Mouse (Mus musculus): ENCODE data around the gene Birc6.

Gene Birc6

GRCm38 (mm10) chr17:74527729-74528607 lies at the start of gene Birc6:
Gene Birc6, plus strand, starts transcription at chr17:74528295.
- DNase-seq, result peak; percentile 100

- DNase-seq, result no peak
These were observed 47.6 kb upstream of the Birc6 start for GRCm38 (mm10) chr17:74480361-74481069.

- peak; percentile 95 for DNase-seq
These were observed 38.8 kb upstream of the Birc6 start, which contains the start of gene Yipf4 for GRCm38 (mm10) chr17:74489024-74489900. Gene Yipf4, plus strand, starts transcription at chr17:74489493.

- DNase-seq, result no peak
These were observed 38.2 kb upstream of the Birc6 start for GRCm38 (mm10) chr17:74489901-74490220.

DNA sequence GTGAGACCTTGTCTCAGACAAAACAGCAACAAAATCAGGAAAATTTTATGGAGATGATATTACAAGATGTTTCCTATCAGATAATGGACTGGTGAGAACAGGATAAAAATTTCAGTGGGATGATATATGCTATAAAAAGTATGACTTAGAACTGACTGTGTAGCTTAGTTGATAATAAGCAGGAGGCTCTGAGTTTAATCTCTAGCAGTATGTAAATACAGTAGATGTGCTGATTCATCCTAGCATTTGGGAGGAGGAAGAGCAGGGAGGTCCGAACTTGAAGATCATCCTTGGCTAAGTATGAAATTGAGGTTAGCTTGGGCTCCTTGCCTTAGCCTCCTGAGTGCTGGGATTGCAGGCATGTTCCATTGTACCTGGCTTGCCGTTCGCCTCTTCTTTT lies 36.5 kb upstream of the Birc6 start:
- DNase-seq, result no peak

DNA sequence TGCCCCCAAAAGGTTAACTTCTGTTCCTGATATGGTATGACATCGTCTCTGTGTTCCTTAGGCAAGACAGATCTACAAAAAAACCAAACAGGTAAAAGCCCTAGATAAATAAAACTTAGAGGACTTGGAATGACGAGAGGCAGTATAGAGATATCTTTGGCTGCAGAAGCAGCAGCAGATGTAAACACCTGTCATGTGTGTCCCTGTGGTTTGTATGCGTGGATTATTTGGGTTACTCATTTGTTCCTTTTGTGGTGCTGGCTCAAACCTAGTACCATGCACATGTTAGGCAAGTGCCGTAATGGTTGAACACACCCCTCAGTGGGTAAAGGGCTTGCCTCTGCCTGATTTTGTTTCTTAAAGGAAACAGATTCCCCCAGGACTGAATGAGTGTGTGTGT lies 27.9 kb upstream of the Birc6 start:
- no peak for DNase-seq

- DNase-seq, result no peak
These were observed 27.0 kb upstream of the Birc6 start for GRCm38 (mm10) chr17:74501085-74501484.

- DNase-seq, result no peak
These were observed 20.2 kb upstream of the Birc6 start for GRCm38 (mm10) chr17:74507934-74508333.

DNA sequence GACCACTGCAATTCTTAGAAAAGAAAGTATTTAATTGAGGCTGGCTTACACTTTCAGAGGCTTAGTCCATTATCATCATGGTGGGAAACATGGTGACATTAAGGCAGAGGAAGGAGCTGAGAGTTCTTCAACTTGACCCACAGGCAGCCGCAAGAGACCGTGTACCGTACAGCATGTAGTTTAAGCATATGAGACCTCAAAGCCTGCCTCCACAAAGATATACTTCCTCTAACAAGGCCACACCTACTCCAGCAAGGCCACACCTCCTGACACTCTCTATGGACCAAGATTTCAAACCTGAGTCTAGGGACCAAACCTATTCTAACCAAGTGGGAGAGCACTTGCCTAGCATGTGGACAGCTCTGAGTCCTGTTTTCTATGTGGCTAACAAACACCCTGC lies 19.5 kb upstream of the Birc6 start:
- DNase-seq, result no peak

DNA sequence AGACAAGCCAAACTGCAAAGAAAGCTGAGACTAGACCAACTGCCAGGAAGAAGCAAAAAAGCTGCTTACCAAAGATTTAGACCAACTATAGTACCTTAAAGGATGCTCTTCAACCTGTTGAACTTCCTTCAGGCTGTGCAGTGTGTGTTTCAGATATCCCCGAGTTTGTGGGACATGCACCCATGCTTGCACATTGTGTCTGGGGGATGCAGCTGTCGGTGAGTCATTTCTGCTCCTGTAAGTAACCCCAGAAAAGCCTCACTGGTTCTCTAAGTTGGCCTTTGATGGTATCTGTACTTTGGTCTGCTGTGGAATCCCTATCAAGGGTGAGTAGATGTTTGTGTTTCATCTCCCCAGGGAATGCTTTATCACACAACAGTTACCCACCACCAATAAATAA lies 15.8 kb upstream of the Birc6 start:
- DNase-seq, result no peak

DNA sequence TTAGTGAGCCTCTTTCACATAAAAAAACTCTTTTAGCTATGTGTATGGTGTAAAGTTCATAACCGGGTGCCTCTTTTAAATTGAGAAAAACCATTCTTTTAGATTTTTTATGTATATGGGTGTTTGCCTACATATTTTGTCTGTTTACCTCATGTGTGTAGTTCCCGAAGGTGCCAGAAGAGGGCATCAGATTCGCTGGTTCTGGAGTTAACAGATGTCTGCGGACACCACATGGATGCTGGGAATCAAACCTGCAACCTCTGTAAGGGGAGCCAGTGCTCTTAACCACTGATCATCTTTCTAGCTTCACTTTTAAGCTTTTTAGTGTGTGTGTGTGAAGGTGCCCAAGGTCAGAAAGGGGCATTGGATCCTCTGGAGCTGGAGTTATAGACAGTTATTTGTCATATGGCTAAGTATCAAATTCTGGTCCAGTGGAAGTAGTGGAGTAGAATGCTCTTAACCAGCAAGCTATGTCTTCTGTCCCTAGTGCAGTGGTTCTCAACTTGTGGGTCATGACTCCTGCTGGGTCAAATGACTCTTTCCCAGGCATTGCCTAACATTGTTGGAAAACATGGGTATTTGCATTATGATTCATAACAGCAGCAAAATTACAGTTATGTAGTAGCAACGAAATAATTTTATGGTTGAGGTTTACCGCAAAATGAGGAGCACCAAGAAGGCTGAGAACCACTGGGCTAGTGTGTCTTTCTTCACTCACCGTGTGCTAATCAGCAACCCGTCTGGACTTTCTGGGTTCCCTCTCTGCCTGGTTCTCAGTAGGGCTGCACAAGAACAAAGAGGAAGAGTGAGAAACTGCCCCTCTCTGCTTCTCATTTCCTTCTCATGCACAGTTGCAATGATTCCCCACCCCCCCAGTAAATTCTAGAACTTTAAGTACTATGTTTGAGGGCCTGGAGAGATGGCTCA lies 5.0 kb upstream of the Birc6 start:
- DNase-seq, result no peak

DNA sequence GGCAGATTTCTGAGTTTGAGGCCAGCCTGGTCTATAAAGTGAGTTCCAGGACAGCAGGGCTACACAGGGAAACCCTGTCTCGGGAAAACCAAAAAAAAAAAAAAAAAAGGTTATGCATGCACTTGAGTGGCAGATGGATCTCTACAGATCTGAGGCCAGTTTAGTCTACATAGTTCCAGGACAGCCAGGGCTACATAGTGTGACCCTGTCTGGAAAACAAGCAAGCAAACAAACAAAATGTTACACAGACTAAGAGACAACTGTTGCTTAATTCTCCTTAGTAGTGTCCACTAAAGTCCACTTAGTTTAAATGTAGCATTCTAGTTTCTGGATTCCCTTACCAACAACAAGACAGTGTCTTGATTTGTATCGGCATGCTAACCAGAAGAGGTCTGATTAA lies 2.0 kb upstream of the Birc6 start:
- DNase-seq, result no peak

- peak; percentile 13 for DNase-seq
These were observed 1.1 kb upstream of the Birc6 start for GRCm38 (mm10) chr17:74526806-74527653.

DNA sequence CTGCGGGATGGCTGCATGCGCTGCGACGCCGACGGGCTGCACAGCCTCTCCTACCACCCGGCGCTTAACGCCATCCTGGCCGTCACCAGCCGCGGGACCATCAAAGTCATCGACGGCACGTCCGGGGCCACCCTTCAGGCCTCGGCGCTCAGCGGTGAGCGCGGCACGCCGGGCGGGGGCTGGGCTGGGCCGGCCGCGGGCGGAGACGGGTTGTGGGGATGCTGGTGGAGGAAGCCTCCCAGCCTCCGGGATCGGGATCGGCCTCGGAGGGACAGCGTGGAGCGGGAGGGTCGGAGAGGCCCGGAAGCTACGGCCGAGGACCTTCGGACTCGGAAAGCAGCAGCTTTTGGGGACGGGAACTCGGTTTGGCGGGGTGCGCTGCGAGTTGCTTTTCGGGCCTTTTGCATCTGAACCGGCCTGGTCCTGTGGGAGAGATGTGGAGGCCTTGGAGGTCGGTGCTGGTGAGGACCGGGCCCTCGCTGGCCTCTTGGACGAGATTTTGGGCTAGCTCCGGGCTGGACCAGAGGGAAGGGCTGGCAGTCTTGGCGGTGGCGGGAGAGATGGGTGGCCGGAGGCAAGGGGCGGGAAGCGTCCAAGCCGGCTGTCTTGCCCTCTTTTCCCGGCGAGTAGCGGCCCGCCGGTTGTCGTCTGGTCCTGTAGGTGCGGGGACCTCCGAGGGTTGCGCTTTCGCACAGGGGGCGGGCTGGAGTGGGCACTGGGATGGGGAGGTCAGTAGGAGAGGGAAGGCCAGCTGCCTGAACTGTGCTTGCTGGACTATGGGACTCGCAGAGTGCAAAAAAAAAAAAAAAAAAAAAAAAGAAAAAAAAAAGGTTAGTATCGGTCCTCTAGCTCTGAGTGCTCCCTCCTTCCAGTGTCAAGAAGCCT lies 795 bp downstream of the Birc6 start:
- DNase-seq, result peak; percentile 58

GRCm38 (mm10) chr17:74529533-74529824 lies 1.4 kb downstream of the Birc6 start:
- peak; percentile 12 for DNase-seq

GRCm38 (mm10) chr17:74534971-74535370 lies 6.9 kb downstream of the Birc6 start:
- DNase-seq, result no peak

GRCm38 (mm10) chr17:74537526-74537925 lies 9.4 kb downstream of the Birc6 start:
- no peak for DNase-seq

DNA sequence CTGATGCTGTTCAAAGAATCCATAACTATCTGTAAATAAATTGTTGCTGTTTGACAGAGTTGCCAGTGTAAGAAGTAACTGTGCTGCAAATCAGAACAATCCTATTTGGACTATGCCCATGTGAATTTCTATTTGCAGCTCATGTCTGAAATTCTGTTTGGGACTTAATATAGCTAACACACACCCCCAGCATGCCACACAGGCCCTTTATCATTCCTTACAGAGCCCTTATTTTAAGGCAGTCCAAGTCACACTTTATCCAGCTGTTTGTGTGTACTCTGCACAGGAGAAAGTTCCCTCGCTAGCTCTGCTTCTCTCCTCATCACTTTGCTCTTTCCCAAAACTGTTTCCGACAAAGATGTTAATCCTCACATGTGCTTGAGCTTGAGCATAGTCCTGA lies 15.5 kb downstream of the Birc6 start:
- DNase-seq, result no peak

GRCm38 (mm10) chr17:74554118-74554517 lies 26.0 kb downstream of the Birc6 start:
- no peak for DNase-seq

DNA sequence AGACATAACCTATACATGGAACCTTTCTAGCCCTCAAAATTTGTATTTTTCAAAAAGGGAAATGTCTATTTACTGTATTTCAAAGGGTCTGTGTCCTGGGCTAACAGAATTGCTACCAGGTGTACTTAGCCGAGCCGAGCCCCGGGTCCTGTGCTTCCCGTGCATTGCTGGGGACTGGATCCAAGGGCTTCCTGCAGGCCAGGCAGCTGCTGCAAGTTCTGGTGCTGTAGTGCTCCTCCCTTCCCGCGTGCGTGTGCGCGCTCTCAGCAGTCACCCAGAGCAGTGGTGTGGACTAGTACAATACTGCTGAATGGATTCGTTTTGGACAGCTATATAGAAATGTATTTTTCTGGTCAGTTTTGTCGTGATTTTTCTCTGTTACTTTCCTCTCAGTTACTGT lies 31.8 kb downstream of the Birc6 start:
- DNase-seq, result no peak

Measured in thymus, postnatal 14 days (tissue).